13 mouse cellular contexts compared by ENCODE assay signal in the genomic region with DNA sequence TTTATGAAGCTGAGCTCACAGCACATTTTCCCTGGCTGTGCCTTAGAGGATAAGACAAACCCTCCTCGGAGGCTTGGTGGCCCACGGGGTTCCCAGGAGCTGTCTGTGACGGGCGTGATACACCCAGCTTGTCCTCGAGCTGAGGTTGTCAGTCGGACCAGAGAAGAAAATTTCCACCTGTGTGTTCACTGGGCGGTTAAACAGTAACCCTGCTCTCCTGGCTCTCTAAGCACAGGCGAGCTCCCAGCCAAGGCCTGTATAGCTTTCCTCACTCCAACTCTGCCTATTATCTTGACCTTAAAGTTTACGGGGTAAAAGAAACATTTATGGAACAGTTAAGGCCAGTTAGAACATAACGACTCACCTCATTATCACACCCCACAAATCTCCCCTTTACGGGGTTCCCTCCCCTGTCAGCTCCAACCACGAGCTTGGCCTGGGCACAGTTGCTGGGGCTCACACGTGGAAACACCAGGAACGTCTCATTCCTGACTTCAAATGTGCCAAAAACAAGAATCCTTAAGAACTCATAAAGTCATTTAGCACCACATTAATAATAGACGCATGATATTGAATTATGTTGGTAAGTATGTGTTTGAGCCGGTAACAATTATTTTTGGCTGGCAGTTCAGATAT.
A peak's percentile ranks its signal among the peaks of the same experiment; 100 is the strongest.
DNase-seq lines count a peak whose midpoint lies in the region; ATAC-seq and TF ChIP-seq lines count a peak whose summit lies in the region.
"Had no signal": no experiment of that assay in that cellular context is flagged by ENCODE, and none has a peak within 500 bp of the region (broad histone marks: within the 10 kb centered on the region; RNA-seq: fewer than 3 reads in every experiment).

No protein-coding gene starts in this region.

- 0 out of 2 replicates have a peak, but pooled peaks cover 4% of the 10 kb centered on the region for H3K4me1 ChIP-seq in stomach, embryonic 15.5 days
- H3K4me1 ChIP-seq in stomach, postnatal 0 days (replicated peaks; ENCODE audit: control insufficient read depth, insufficient read depth): no peaks in the 10 kb centered on the region
- H3K4me1 ChIP-seq in liver, embryonic 14.5 days (replicated peaks; ENCODE audit: control insufficient read depth in 2 of 2, insufficient read depth in 2 of 2, low read length in 1 of 2): peaks cover 0 to 2% of the 10 kb centered on the region in 2 experiments; a peak in 1 of 4 replicates
- H3K4me1 ChIP-seq in stomach, embryonic 16.5 days (ENCODE audit: control insufficient read depth, insufficient read depth, low read length): peaks cover 11% of the 10 kb centered on the region
- H3K4me1 ChIP-seq: neural tube, embryonic 15.5 days had no signal

- no peak overlapping the region for H3K9ac ChIP-seq in stomach, embryonic 15.5 days
- H3K9ac ChIP-seq in stomach, postnatal 0 days (ENCODE audit: low read length): no peak overlapping the region
- no peak overlapping the region for H3K9ac ChIP-seq in liver, embryonic 14.5 days (replicated peaks)
- no peak overlapping the region for H3K9ac ChIP-seq in stomach, embryonic 16.5 days (ENCODE audit: low read length)
- H3K9ac ChIP-seq: hindbrain, embryonic 14.5 days; midbrain, embryonic 13.5 days; neural tube, embryonic 15.5 days had no signal

- H3K27me3 ChIP-seq in stomach, embryonic 15.5 days (replicated peaks): no peaks in the 10 kb centered on the region
- H3K27me3 ChIP-seq in stomach, postnatal 0 days (ENCODE audit: control insufficient read depth, insufficient read depth, low read length): no peaks in the 10 kb centered on the region
- no peaks in the 10 kb centered on the region for H3K27me3 ChIP-seq in liver, embryonic 14.5 days (ENCODE audit: control insufficient read depth, insufficient read depth, low read length)
- H3K27me3 ChIP-seq in stomach, embryonic 16.5 days (ENCODE audit: control insufficient read depth, insufficient read depth, low read length): no peaks in the 10 kb centered on the region
- H3K27me3 ChIP-seq: neural tube, embryonic 15.5 days had no signal

- no peaks in the 10 kb centered on the region for H3K36me3 ChIP-seq in stomach, embryonic 15.5 days
- no peaks in the 10 kb centered on the region for H3K36me3 ChIP-seq in stomach, postnatal 0 days (ENCODE audit: control insufficient read depth, insufficient read depth, low read length)
- no peaks in the 10 kb centered on the region for H3K36me3 ChIP-seq in liver, embryonic 14.5 days (replicated peaks; ENCODE audit: control insufficient read depth, insufficient read depth, low read depth)
- no peaks in the 10 kb centered on the region for H3K36me3 ChIP-seq in stomach, embryonic 16.5 days (ENCODE audit: control insufficient read depth, insufficient read depth, low read length)
- H3K36me3 ChIP-seq: forebrain, embryonic 10.5 days; midbrain, embryonic 13.5 days; neural tube, embryonic 15.5 days had no signal

- H3K4me2 ChIP-seq in stomach, embryonic 15.5 days: no peak overlapping the region
- no peak overlapping the region for H3K4me2 ChIP-seq in stomach, postnatal 0 days (replicated peaks; ENCODE audit: low read depth)
- H3K4me2 ChIP-seq in liver, embryonic 14.5 days (ENCODE audit: low read depth): no peak overlapping the region
- H3K4me2 ChIP-seq in stomach, embryonic 16.5 days (ENCODE audit: low read depth, low read length): no peak overlapping the region
- H3K4me2 ChIP-seq: hindbrain, embryonic 14.5 days; midbrain, embryonic 13.5 days; neural tube, embryonic 15.5 days had no signal

- no peak overlapping the region for H3K4me3 ChIP-seq in stomach, embryonic 15.5 days (replicated peaks)
- no peak overlapping the region for H3K4me3 ChIP-seq in stomach, postnatal 0 days (ENCODE audit: low read depth, low read length)
- H3K4me3 ChIP-seq in liver, embryonic 14.5 days (ENCODE audit: insufficient read depth in 1 of 2, low read depth in 2 of 2, low read length in 2 of 2): no peak overlapping the region
- no peak overlapping the region for H3K4me3 ChIP-seq in stomach, embryonic 16.5 days (replicated peaks; ENCODE audit: low read length)
- H3K4me3 ChIP-seq: forebrain, embryonic 10.5 days; midbrain, embryonic 13.5 days; neural tube, embryonic 15.5 days had no signal

- no peak overlapping the region for H3K27ac ChIP-seq in stomach, embryonic 15.5 days
- no peak overlapping the region for H3K27ac ChIP-seq in stomach, postnatal 0 days (replicated peaks)
- H3K27ac ChIP-seq in liver, embryonic 14.5 days: no peak overlapping the region
- H3K27ac ChIP-seq in stomach, embryonic 16.5 days (ENCODE audit: low read length): no peak overlapping the region
- H3K27ac ChIP-seq: forebrain, embryonic 10.5 days; hindbrain, embryonic 14.5 days; midbrain, embryonic 13.5 days; neural tube, embryonic 15.5 days had no signal

- peak; percentile 68; the same call in 1 of the 2 replicates for ATAC-seq in stomach, embryonic 15.5 days (ENCODE audit: insufficient read depth, low FRiP score, low read depth)
- ATAC-seq in stomach, postnatal 0 days (ENCODE audit: low FRiP score, low TSS enrichment): no peak
- peak; percentile 37; the same call in 1 of the 2 replicates for ATAC-seq in liver, embryonic 14.5 days (ENCODE audit: insufficient read depth)
- ATAC-seq in stomach, embryonic 16.5 days (ENCODE audit: insufficient read depth, low FRiP score): peak; percentile 50; the same call in 1 of the 2 replicates
- ATAC-seq: midbrain, embryonic 13.5 days had no signal

- no peak for DNase-seq in stomach, postnatal 0 days (ENCODE audit: low spot score)
- peak; percentile 80 to 85 for DNase-seq in kidney, postnatal 36 days
- no peak for DNase-seq in liver, embryonic 14.5 days (ENCODE audit: low read depth in 3 of 3, low spot score in 3 of 3)
- no peak for DNase-seq in cerebellum, adult 11-12 months
- DNase-seq in layer of hippocampus, adult 11-12 months (ENCODE audit: low spot score): no peak
- DNase-seq in thymus, postnatal 10 days (ENCODE audit: low spot score in 2 of 2): no peak
- DNase-seq: gastrocnemius, postnatal 14 days had no signal

- WGBS in stomach, embryonic 15.5 days: 61% methylated on average over 16 of the region's 16 CpGs
- 58% methylated on average over 16 of the region's 16 CpGs for WGBS in stomach, postnatal 0 days
- 51% methylated on average over 16 of the region's 16 CpGs for WGBS in liver, embryonic 14.5 days (ENCODE audit: insufficient replicate concordance)
- 57% methylated on average over 16 of the region's 16 CpGs for WGBS in stomach, embryonic 16.5 days

- TF ChIP-seq EP300 in stomach, postnatal 0 days (optimal IDR thresholded peaks at IDR 0.05): no peak
- no peak for TF ChIP-seq EP300 in liver, embryonic 14.5 days (IDR thresholded peaks at IDR 0.05; ENCODE audit: low read depth)

- no peak for TF ChIP-seq CTCF in stomach, postnatal 0 days (IDR thresholded peaks at IDR 0.05; ENCODE audit: low read depth)
- TF ChIP-seq CTCF in liver, embryonic 14.5 days (IDR thresholded peaks at IDR 0.05; ENCODE audit: low read depth): no peak

- no peaks in the 10 kb centered on the region for H3K9me3 ChIP-seq in stomach, embryonic 15.5 days
- no peaks in the 10 kb centered on the region for H3K9me3 ChIP-seq in stomach, postnatal 0 days (ENCODE audit: control insufficient read depth, low read length)
- H3K9me3 ChIP-seq in liver, embryonic 14.5 days (ENCODE audit: control insufficient read depth, low read length): no peaks in the 10 kb centered on the region
- H3K9me3 ChIP-seq in stomach, embryonic 16.5 days (replicated peaks; ENCODE audit: control insufficient read depth, low read length): 0 out of 2 replicates have a peak, but pooled peaks cover 5% of the 10 kb centered on the region
- H3K9me3 ChIP-seq: forebrain, embryonic 10.5 days; midbrain, embryonic 13.5 days; neural tube, embryonic 15.5 days had no signal

Comparison
In these comparisons a context has a peak if more than half of its experiments do, and no peak if none do; other contexts are left out.
1. DNase-seq: peak in kidney, postnatal 36 days (2 of 2); none in stomach, postnatal 0 days (single experiment), liver, embryonic 14.5 days (0 of 3), cerebellum, adult 11-12 months (single experiment), layer of hippocampus, adult 11-12 months (single experiment) and thymus, postnatal 10 days (0 of 2).